Mouse (Mus musculus) adrenal gland, adult 2 months (tissue): Measurements from ENCODE around the gene Mymx. TPM values are rescaled to one million over a fixed set of nuclear protein-coding genes. Genes with fewer than 3 reads are reported as not detected.

Source experiments
- DNase-seq: peaks from one replicate; pipeline ENCODE4 v3.0.0; 2021
- polyA plus RNA-seq: library from polyadenylated mRNA; depleted of rRNA; stranded (reverse); fragments of >200 nt; gene quantifications from 2 replicates; pipeline ENCODE4 v1.2.3, GENCODE M21; 2012
- total RNA-seq, 2 experiments: library from RNA; stranded (reverse); gene quantifications; 2 replicates each; pipeline ENCODE4 v1.2.3; 2021

Mymx gene
- total and polyA plus RNA-seq, 3 experiments: 0.18 TPM; not detected in 2

DNA sequence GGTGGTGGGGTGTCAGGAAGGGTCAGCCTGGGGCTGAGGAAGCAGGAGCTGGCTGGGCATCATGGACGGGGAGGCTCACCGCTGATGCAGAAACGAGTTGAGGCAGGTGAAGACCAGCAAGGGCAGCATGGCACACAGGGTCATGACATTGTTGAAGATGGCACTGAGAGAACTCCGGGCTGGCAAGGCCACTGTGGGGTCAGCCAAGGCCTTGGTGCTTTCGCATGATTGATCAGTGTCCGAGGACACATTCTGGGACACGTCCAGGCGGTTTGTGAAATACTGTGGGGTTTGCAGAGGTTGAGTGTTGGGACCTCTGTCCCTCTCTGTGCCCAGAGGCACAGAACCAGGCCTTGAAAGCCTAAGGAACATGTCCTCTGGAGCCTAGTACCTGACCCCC lies 12.1 kb downstream of the Mymx start:
- peak; percentile 91 for DNase-seq

GRCm38 (mm10) chr17:45589236-45589635 lies 12.7 kb downstream of the Mymx start:
- DNase-seq: peak; percentile 35

GRCm38 (mm10) chr17:45588370-45588769 lies 13.5 kb downstream of the Mymx start:
- DNase-seq: peak; percentile 5

DNA sequence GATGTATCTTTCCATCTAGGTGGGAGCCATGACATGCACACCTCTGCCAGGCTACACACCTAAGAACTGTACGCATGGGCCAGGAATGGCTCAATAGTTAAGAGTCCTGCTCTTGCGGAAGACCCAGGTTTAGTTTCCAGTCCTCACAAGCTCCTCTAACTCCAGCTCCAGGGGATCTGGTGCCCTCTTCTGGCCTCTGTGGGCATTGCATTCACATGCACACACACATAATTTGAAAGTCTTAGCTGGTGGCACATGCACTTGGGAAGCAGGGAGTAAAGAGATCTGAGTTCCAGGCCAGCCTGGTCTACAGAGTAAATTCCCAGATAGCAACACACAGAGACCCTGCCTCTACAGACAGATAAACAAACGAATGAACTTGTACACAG lies 15.5 kb downstream of the Mymx start:
- DNase-seq: peak; percentile 17

DNA sequence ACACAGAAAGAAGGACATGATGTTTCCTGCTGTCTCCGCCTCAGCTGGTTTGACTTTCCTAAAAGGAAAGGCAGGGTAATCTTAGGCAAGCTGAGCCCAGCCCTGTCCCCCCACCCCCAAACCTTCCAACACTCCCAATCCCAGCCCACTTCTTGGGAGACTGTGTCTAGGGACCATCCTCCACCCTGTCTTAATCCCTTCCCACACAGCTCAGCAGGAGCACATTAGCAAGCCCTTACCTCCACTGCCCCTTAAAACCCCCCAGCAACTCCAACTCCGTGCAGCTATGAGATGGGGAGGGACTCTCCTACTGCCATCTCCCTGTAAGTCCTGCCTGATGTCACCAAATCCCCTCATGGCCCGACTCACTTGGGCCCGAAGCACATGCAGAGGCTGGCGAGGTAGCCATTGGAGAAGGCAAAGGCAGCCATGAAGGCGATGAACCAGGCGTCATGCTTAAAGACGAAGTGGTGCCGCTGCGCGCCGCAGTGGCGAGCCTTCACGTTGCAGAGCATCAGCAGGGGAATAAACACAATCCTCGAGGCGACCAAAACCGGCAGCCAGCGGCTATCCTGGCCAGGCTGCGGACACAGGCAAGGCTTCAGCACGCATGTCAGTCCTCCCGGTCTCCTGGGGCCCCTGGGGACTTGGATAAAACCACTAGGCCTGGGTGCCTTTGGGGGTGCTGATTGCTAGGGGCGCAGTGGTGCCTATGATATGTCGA lies 16.0 kb downstream of the Mymx start:
- peak; percentile 16 for DNase-seq

- DNase-seq: peak; percentile 86
These were observed 16.8 kb downstream of the Mymx start for GRCm38 (mm10) chr17:45584939-45585678.

DNA sequence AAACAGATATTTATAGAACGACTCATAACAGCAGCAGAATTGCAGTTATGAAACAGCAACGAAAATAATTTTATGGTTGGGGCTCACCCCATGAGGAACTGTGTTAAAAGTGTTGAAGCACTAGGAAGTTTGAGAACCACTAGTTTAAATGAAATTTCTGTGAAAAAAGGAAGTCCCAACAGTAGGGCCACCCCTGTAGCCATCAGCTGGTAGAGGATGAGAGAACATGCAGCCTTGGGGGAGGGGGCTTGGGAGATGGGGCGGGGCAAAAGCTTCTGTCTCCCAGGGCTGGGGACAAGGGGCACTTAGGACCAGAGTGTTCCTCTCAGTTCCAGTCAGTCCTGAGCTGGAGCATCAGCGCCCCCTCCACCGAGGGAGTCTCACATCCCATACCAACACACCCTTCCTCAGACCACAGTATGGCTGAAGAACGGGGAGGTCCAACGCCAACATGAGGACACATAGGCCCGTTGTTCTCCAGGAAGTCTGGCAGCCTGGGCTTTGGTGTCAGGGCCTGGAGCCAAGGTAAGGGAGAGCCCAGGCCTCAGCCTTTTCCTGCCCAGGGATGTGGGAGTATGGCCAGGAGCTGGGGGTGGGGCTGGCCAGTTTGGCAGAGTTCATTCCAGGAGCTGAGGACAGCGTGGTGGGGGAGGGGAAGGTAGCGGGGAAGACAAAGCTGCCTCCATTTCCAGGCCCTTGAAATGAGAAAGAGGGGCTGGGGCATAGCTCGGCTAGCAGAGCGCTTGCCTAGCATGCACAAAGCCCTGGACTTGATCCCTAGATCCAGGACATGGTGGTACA lies 17.6 kb downstream of the Mymx start:
- DNase-seq: peak; percentile 90

GRCm38 (mm10) chr17:45582715-45583355 lies 19.1 kb downstream of the Mymx start:
- no peak for DNase-seq

DNA sequence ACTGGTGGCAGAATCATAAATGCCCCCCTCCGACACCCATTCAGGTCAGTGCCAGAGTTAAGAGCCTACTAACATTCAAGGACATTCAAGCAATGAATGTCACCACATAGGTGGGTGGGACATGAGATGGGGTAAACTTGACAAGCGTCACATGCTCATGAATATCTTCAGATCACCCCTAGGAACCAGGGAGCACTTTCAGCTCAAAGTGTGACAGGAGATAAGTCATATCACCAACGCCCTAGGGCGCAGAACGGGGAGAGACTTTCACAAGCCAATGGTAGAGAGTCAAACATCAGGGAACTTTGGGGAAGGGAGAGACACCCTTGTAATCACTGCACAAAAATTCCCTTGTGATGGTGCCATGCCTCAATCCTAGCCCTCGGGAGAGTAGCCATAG lies 19.7 kb downstream of the Mymx start:
- DNase-seq: no peak

DNA sequence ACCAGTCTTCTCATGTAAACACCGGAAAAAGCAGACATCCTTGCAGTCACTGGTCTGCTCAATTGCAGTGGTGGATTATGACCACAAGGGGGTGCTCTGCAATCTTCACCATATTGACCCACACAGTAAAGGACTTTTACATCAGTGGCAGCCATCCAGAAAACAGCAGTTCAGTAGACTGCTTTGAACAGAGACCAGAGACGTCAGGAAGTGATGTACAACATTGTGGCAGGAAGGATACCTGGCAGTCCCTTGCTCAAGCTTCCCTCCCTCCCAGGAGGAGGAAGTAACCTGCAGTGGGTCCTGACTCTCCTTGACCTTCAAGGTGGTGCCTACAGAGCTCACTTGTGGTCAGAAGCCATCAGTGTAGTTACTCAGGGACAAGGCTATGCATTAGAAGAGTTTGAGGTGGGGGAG lies 20.3 kb downstream of the Mymx start:
- DNase-seq: peak; percentile 70

- peak; percentile 63 for DNase-seq
These were observed 20.9 kb downstream of the Mymx start for GRCm38 (mm10) chr17:45580958-45581477.

DNA sequence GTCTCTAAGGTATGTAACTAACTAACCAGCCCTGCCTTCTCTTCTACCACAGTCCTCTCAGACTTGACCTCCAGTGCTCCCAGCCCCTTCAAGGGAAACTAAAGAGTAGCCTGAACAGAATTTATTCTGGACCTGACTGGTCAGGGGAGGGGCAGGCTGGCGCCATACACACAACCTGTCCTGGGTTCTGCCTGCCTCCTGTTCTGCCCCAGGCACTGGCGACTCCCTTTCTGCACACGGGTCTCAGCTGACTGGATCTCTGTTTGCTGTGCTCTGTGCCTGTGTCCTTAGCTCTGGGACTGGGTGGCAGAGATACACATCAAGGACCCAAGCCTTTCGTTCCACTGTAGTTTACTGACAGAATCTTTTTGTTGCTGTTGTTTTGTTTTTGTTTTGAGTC lies 22.3 kb downstream of the Mymx start:
- no peak for DNase-seq

DNA sequence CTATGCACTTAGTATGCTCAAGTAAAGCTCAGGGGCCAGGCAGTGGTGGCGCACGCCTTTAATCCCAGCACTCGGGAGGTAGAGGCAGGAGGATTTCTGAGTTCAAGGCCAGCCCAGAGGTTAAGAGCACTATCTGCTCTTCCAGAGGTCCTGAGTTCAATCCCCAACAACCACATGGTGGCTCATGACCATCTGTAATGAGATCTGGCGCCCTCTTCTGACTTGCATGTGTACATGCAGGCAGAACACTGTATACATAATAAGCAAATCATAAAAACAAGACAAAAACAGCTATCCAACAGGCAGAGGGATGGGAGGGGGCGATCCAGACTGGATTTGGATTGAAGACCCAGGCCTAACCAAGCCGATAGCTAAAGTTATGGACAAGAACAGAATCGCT lies 23.1 kb downstream of the Mymx start:
- DNase-seq: no peak

DNA sequence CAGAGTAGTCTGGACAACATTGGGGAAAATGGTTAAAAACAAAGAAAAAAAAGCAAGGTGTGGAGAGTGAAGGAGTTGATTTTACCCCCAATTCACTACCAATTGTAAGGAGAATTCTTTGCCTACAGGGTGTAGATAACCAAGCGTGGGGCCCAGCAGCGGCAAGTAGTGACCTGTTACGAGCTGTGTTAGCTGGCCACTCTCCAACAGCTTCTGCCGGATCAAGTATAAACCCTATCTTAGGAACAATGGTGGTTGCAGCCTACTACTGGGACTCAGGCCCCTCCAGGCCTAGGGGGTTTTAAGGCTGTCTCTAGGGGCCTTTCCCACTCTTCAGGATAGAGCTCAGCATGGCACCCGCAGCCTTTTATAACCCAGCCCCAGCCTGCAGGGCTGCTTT lies 23.7 kb downstream of the Mymx start:
- DNase-seq: no peak

DNA sequence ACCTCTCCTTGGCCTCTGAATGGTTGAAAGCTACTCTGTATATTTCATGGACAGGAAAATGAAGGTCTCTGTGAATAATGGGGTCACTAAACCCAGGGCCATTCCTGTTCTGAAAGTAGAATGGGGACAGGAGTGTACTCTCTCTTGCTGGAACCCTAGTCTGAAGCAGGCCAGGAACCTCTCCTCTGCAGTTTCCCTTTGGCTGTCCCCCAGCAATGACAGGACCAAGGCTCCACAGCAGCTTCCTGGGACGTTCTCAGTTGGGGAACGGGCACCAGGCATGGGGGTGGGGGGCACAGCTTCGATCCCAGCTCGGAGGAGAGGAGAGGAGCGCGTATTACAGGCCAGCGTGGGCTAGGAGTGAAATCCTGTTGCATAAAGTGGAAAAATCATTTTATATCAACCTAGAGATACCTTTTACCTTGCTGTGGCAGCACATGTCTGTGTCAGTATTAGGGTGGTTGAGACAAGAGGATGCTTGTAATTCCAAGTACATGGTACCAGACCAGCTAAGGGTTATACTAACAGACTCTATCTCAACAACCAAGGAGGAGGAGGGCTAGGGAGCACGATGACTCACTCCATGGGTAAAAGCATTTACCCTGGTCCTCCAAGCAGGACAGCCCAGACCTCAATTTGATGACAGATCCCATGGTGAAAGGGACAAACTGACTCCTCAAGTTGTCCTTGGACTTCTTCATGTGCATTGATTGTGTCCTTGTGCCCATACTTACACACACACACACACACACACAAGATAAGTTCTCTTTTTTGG lies 26.6 kb downstream of the Mymx start:
- DNase-seq: no peak

- DNase-seq: peak; percentile 87
These were observed 27.7 kb downstream of the Mymx start for GRCm38 (mm10) chr17:45574129-45574761.

DNA sequence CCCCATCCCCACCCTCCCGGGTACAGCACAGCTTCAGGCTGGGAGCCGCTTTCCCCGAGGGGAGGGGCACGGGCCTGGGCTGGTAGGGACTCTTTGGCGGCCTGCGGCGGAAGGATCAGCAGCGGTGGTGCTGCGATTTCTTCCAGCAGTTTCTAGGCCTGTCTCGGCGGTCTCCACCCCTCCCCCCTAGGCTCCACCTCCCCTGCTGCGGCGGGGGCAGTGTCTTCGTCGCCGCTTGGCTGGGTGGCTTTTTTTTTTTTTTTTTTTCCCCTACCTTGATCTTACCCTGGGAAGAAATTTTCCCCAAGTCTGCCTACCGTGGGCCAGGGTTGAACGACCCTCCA lies 28.1 kb downstream of the Mymx start:
- DNase-seq: peak; percentile 98

GRCm38 (mm10) chr17:45573087-45573779 lies 28.7 kb downstream of the Mymx start, which contains the start of gene Hsp90ab1:
Gene Hsp90ab1 (minus strand): TSS chr17:45573271.
- peak; percentile 99 for DNase-seq

DNA sequence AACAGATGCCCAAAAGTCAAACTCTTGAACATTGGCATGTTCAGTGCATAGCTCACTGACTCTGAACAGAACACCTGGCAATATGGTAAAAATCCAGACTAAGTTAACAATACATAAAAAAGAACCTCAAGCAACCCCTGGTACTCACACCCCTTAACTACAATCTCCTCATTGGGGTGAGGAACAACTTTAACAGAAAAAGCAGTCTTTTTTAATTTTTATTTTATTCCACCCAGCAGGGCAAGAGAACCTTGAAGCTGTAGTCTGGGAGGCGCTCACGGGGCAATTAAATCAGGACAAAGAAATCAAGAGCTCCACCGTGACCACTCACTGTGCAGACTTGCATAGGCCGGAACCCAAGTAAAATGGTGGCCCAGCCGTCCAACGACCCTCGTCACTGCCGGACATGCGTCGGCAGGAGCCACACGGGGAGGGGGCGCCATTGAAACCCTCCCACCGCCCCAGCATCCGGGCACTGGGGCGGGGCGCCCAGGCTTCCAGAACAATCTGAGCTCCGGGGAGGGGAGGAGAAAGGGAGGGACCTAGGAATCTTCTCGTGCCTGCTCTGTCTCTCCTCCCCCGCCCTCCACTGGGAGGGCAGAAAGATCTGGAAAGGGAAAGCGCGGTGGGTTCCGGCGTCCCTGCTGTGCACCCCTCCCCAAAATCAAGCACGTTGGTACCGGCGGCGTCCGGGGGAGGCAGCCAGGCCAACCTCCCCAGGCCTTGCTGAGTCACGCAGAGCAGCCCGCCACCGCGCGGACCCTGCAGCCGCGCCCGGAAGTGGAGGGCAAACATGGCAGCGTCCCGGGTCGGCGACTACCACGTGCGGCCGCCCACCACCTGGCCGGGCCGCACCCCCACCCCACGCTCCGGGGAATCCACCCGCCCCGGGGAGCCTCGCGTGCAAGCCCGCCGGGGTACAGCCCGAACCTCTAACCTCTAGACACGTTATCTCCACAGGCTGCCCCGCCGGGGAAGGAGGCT lies 29.5 kb downstream of the Mymx start:
- peak; percentile 90 for DNase-seq
